Mouse (Mus musculus): ENCODE measurements around the gene Mon1a. TPM values are rescaled to one million over a fixed set of nuclear protein-coding genes. Genes with fewer than 3 reads are reported as not detected.

Mon1a gene
- polyA plus RNA-seq (2015; fragmentation: Nextera tagmentation; extraction: Ambion mirVana) = 31.6 and 34.7 TPM in 2 replicates

DNA sequence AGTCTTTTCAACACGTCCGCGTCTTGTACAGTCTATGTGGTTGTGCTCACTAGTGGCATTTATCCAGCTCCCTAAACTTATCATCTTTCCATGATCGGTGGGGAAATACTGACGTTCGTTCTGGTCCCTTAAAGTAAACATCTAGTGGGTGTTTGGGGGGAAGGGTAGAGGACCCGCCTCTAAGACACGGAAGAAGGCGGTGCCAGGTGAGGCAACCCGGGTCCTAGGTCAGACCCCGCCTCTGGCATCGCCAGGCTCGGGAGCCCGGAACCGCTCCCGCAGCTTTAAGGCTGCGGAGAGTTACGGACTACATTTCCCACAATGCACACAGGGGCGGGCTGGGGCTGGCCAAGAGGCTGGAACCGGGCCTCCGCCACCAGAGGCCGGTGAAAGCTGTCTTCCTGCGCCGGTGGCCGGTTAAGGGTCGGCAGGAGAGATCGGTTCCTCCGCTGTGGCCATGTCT, at the start of gene Mon1a:
Mon1a (plus strand) TSS at position 348 of the 463 bp plus-strand sequence.
- H3K4me2 ChIP-seq (replicated peaks; ENCODE audit: low read depth) = peak within 1 kb of the TSS; percentile 87
- TF ChIP-seq CTCF (IDR thresholded peaks at IDR 0.05; ENCODE audit: low read depth) = no peak
- H3K27me3 ChIP-seq (replicated peaks; ENCODE audit: control insufficient read depth, insufficient read depth, low read length) = no peaks in the 10 kb centered on the region
- WGBS = under 1% methylated on average over 28 of the region's 28 CpGs
- H3K9me3 ChIP-seq (ENCODE audit: control insufficient read depth) = no peaks in the 10 kb centered on the region
- no peaks in the 10 kb centered on the region for H3K36me3 ChIP-seq (ENCODE audit: control insufficient read depth, insufficient read depth)
- ATAC-seq = peak; percentile 85
- peak within 1 kb of the TSS; percentile 87 for H3K27ac ChIP-seq (ENCODE audit: low read depth, low read length)
- H3K9ac ChIP-seq (ENCODE audit: low read depth, low read length) = peak within 1 kb of the TSS; percentile 83
- H3K4me1 ChIP-seq (replicated peaks; ENCODE audit: control insufficient read depth, insufficient read depth, low read length) = no peaks in the 10 kb centered on the region
- peak within 1 kb of the TSS; percentile 76 for H3K4me3 ChIP-seq (ENCODE audit: low read depth, low read length)

DNA sequence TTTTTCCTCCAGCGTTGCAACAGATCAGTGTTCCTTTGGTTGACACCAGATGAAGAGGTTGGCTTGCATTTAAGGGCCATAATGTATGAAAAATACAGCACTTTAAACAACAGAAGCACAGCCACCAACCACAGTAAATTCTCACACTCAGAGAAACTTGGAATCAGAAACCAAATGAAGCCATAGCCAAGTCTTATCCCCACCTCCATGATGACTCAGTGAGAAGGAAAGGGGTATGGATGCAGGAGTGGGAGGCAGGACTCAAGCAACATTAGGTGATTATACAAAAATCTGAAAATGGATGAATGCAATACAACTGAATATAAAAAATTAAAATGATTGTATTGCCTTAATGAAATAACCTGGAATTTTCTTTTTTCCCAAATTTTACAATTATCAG, 49.1 kb upstream of the Mon1a start:
- no peak for TF ChIP-seq CTCF (IDR thresholded peaks at IDR 0.05; ENCODE audit: low read depth)
- no peaks in the 10 kb centered on the region for H3K27me3 ChIP-seq (replicated peaks; ENCODE audit: control insufficient read depth, insufficient read depth, low read length)
- H3K4me1 ChIP-seq (replicated peaks; ENCODE audit: control insufficient read depth, insufficient read depth, low read length) = no peaks in the 10 kb centered on the region
- no peak for ATAC-seq
- H3K4me3 ChIP-seq (ENCODE audit: low read depth, low read length) = no peak overlapping the region
- no peak overlapping the region for H3K4me2 ChIP-seq (replicated peaks; ENCODE audit: low read depth)
- no peak overlapping the region for H3K27ac ChIP-seq (ENCODE audit: low read depth, low read length)
- H3K9me3 ChIP-seq (ENCODE audit: control insufficient read depth) = no peaks in the 10 kb centered on the region
- no peak overlapping the region for H3K9ac ChIP-seq (ENCODE audit: low read depth, low read length)
- peaks cover 24% of the 10 kb centered on the region; the same call in 1 of the 2 replicates for H3K36me3 ChIP-seq (ENCODE audit: control insufficient read depth, insufficient read depth)
- 95% methylated on average over 1 of the region's 1 CpGs for WGBS

DNA sequence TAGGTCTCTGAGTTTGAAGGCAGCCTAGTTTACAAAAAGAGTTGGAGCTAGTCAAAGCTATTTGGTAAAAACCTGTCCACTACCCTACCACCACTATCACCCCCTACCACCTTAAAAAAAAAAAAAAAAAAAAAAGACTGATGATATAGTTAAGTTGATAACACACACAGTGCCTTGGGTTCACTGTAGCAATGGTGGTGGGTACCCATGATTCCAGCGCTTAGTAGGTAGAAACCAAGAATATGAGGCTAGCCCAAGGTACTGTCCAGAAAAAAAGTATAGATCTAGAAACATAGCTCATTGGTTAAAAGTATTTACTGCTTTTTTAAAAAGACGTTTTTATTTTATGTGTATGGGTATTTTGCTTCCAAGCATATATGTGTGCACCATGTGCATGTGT, 45.2 kb upstream of the Mon1a start:
- ATAC-seq = no peak
- WGBS = 100% methylated on average over 2 of the region's 2 CpGs

DNA sequence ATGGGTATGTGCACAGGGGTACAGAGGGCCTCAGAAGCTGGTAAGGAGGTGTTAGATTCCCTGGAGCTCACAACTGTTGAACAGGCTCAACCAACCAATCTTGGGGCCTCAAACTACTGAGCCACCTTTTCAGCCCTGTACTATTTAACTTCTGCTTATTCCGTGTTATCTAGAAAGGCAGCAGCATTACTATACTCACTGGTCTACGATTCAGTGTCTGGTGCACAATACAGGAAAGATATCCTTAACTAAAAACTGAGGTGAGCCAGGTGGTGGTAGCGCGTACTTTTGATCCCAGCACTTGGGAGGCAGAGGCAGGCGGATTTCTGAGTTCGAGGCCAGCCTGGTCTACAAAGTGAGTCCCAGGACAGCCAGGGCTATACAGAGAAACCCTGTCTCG, 39.0 kb upstream of the Mon1a start:
- Histone ChIP-seq H3K27me3 (replicated peaks; ENCODE audit: control insufficient read depth, insufficient read depth, low read length) (no peaks in the 10 kb centered on the region), H3K9ac (ENCODE audit: low read depth, low read length) (no peak overlapping the region), H3K4me2 (replicated peaks; ENCODE audit: low read depth) (no peak overlapping the region), H3K27ac (ENCODE audit: low read depth, low read length) (no peak overlapping the region), H3K4me3 (ENCODE audit: low read depth, low read length) (no peak overlapping the region), H3K9me3 (ENCODE audit: control insufficient read depth) (no peaks in the 10 kb centered on the region), H3K4me1 (replicated peaks; ENCODE audit: control insufficient read depth, insufficient read depth, low read length) (no peaks in the 10 kb centered on the region), H3K36me3 (ENCODE audit: control insufficient read depth, insufficient read depth) (peaks cover 42% of the 10 kb centered on the region)
- no peak for ATAC-seq
- WGBS = 92% methylated on average over 7 of the region's 7 CpGs
- no peak for TF ChIP-seq CTCF (IDR thresholded peaks at IDR 0.05; ENCODE audit: low read depth)

More for the DNA sequence above, 45.2 kb upstream of the Mon1a start:
- no peak for TF ChIP-seq CTCF (IDR thresholded peaks at IDR 0.05; ENCODE audit: low read depth)
- Histone ChIP-seq H3K9ac (ENCODE audit: low read depth, low read length) (no peak overlapping the region), H3K4me3 (ENCODE audit: low read depth, low read length) (no peak overlapping the region), H3K4me2 (replicated peaks; ENCODE audit: low read depth) (no peak overlapping the region), H3K4me1 (replicated peaks; ENCODE audit: control insufficient read depth, insufficient read depth, low read length) (no peaks in the 10 kb centered on the region), H3K9me3 (ENCODE audit: control insufficient read depth) (no peaks in the 10 kb centered on the region), H3K27me3 (replicated peaks; ENCODE audit: control insufficient read depth, insufficient read depth, low read length) (no peaks in the 10 kb centered on the region), H3K36me3 (ENCODE audit: control insufficient read depth, insufficient read depth) (peaks cover 43% of the 10 kb centered on the region), H3K27ac (ENCODE audit: low read depth, low read length) (no peak overlapping the region)

DNA sequence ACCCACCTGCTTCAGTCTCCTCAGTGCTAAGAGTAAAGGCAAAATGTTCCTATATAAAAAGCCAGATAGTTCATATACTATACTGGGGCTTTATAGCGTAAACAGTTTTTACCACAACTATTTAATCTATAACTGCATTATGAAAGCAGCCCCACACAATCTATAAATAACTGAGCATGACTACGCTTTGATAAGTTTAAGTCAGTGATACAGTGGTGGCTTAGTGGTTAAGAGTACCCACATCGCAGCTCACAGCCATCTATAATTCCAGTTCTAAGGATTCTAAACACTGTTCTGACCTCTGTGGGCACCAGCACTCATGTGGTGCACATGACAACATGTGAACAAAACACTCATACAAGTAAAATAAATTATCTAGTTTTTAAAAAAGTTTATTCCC, 29.6 kb upstream of the Mon1a start:
- TF ChIP-seq CTCF (IDR thresholded peaks at IDR 0.05; ENCODE audit: low read depth) = no peak
- no peak overlapping the region for H3K9ac ChIP-seq (ENCODE audit: low read depth, low read length)
- 96% methylated on average over 3 of the region's 3 CpGs for WGBS

DNA sequence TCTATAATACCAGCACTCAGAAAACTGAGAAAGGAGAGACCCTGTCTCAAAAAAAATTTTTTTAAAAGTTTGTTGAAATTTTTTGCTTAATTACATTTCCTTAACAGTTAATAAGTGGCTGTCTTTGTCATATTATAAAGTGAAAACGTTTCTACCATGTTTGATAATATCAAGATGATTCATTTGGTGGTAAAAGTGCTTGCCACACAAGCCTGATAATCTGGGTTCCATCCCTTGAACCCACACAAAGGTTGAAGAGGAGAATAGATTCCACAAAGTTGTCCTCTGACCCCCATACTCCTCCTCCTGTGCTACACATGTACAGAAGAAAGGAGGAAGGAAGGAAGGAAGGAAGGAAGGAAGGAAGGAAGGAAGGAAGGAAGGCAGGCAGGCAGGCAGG, 23.5 kb upstream of the Mon1a start:
- TF ChIP-seq CTCF (IDR thresholded peaks at IDR 0.05; ENCODE audit: low read depth) = no peak
- 47% methylated on average over 1 of the region's 1 CpGs for WGBS
- no peaks in the 10 kb centered on the region for H3K27me3 ChIP-seq (replicated peaks; ENCODE audit: control insufficient read depth, insufficient read depth, low read length)
- no peaks in the 10 kb centered on the region for H3K9me3 ChIP-seq (ENCODE audit: control insufficient read depth)
- H3K27ac ChIP-seq (ENCODE audit: low read depth, low read length) = no peak overlapping the region
- no peak overlapping the region for H3K4me2 ChIP-seq (replicated peaks; ENCODE audit: low read depth)
- peaks cover 5% of the 10 kb centered on the region for H3K36me3 ChIP-seq (ENCODE audit: control insufficient read depth, insufficient read depth)
- H3K9ac ChIP-seq (ENCODE audit: low read depth, low read length) = no peak overlapping the region
- ATAC-seq = no peak
- no peak overlapping the region for H3K4me3 ChIP-seq (ENCODE audit: low read depth, low read length)
- no peaks in the 10 kb centered on the region for H3K4me1 ChIP-seq (replicated peaks; ENCODE audit: control insufficient read depth, insufficient read depth, low read length)

More for the DNA sequence above, 29.6 kb upstream of the Mon1a start:
- no peak for ATAC-seq
- no peak overlapping the region for H3K27ac ChIP-seq (ENCODE audit: low read depth, low read length)
- no peak overlapping the region for H3K4me3 ChIP-seq (ENCODE audit: low read depth, low read length)
- H3K9me3 ChIP-seq (ENCODE audit: control insufficient read depth) = no peaks in the 10 kb centered on the region
- no peaks in the 10 kb centered on the region for H3K4me1 ChIP-seq (replicated peaks; ENCODE audit: control insufficient read depth, insufficient read depth, low read length)
- no peak overlapping the region for H3K4me2 ChIP-seq (replicated peaks; ENCODE audit: low read depth)
- H3K27me3 ChIP-seq (replicated peaks; ENCODE audit: control insufficient read depth, insufficient read depth, low read length) = no peaks in the 10 kb centered on the region
- H3K36me3 ChIP-seq (ENCODE audit: control insufficient read depth, insufficient read depth) = peaks cover 18% of the 10 kb centered on the region

DNA sequence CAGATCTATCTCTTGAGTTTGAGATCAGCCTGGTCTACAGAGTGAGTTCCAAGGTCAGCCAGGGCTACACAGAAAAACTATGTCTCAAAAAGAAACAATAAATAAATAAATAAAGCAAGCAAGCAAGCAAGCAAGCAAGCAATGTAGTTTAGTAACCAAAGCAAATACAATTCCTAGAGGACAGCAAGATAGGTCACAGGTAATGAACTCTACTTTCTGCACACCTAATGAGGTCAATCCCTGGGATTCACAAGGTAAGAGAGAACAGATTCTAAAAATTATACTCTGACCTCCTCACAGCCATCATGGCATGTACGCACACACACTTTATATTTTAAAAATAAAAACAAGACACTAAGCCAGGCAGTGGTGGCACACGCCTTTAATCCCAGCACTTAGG, 21.9 kb upstream of the Mon1a start:
- H3K4me1 ChIP-seq (replicated peaks; ENCODE audit: control insufficient read depth, insufficient read depth, low read length) = no peaks in the 10 kb centered on the region
- H3K36me3 ChIP-seq (ENCODE audit: control insufficient read depth, insufficient read depth) = no peaks in the 10 kb centered on the region; the same call in 1 of the 2 replicates
- H3K4me2 ChIP-seq (replicated peaks; ENCODE audit: low read depth) = no peak overlapping the region
- WGBS = 97% methylated on average over 2 of the region's 2 CpGs
- TF ChIP-seq CTCF (IDR thresholded peaks at IDR 0.05; ENCODE audit: low read depth) = no peak
- no peak for ATAC-seq
- no peak overlapping the region for H3K9ac ChIP-seq (ENCODE audit: low read depth, low read length)
- no peak overlapping the region for H3K4me3 ChIP-seq (ENCODE audit: low read depth, low read length)
- no peaks in the 10 kb centered on the region for H3K9me3 ChIP-seq (ENCODE audit: control insufficient read depth)
- no peaks in the 10 kb centered on the region for H3K27me3 ChIP-seq (replicated peaks; ENCODE audit: control insufficient read depth, insufficient read depth, low read length)
- H3K27ac ChIP-seq (ENCODE audit: low read depth, low read length) = no peak overlapping the region

Data from intestine, postnatal 0 days (tissue).